Mouse (Mus musculus) CD4-positive helper T cell, adult 2 months (primary cell): ENCODE measurements around the gene Cald1.
A peak's percentile ranks its signal among the peaks of the same experiment; 100 is the strongest.

Experiments used
- DNase-seq: peaks from one replicate; pipeline ENCODE4 v3.0.0-alpha.2; 2012; ENCODE audit warnings: low read depth, missing footprints, low spot score

Cald1 gene

GRCm38 (mm10) chr6:34664749-34665148 lies 66.4 kb downstream of the Cald1 start:
- no peak for DNase-seq

GRCm38 (mm10) chr6:34668739-34669254 lies 70.5 kb downstream of the Cald1 start:
- no peak for DNase-seq

GRCm38 (mm10) chr6:34671355-34671754 lies 73.1 kb downstream of the Cald1 start:
- no peak for DNase-seq

GRCm38 (mm10) chr6:34674416-34674815 lies 76.1 kb downstream of the Cald1 start:
- DNase-seq = no peak

- peak; percentile 2 for DNase-seq
Measured at GRCm38 (mm10) chr6:34674897-34675296, 76.6 kb downstream of the Cald1 start.

GRCm38 (mm10) chr6:34682126-34682525 lies 83.8 kb downstream of the Cald1 start:
- DNase-seq = no peak

GRCm38 (mm10) chr6:34684886-34685285 lies 86.6 kb downstream of the Cald1 start:
- DNase-seq = no peak

- DNase-seq = no peak
Measured at GRCm38 (mm10) chr6:34688971-34689370, 90.7 kb downstream of the Cald1 start.

- no peak for DNase-seq
Measured at GRCm38 (mm10) chr6:34691416-34691815, 93.1 kb downstream of the Cald1 start.

- DNase-seq = no peak
Measured at GRCm38 (mm10) chr6:34694096-34694495, 95.8 kb downstream of the Cald1 start.

- no peak for DNase-seq
Measured at GRCm38 (mm10) chr6:34703421-34704120, 105.3 kb downstream of the Cald1 start.

GRCm38 (mm10) chr6:34707521-34707920 lies 109.2 kb downstream of the Cald1 start:
- no peak for DNase-seq

GRCm38 (mm10) chr6:34708650-34709265 lies 110.5 kb downstream of the Cald1 start:
- DNase-seq = no peak

- no peak for DNase-seq
Measured at GRCm38 (mm10) chr6:34709289-34709688, 111.0 kb downstream of the Cald1 start.

GRCm38 (mm10) chr6:34709946-34710682 lies 111.8 kb downstream of the Cald1 start:
- DNase-seq = no peak

- no peak for DNase-seq
Measured at GRCm38 (mm10) chr6:34710848-34711247, 112.5 kb downstream of the Cald1 start.

- DNase-seq = no peak
Measured at GRCm38 (mm10) chr6:34711620-34712019, 113.3 kb downstream of the Cald1 start.

GRCm38 (mm10) chr6:34713169-34713568 lies 114.9 kb downstream of the Cald1 start:
- DNase-seq = no peak

- DNase-seq = no peak
Measured at GRCm38 (mm10) chr6:34713777-34714176, 115.5 kb downstream of the Cald1 start.

- DNase-seq = no peak
Measured at GRCm38 (mm10) chr6:34714612-34715011, 116.3 kb downstream of the Cald1 start.

- DNase-seq = no peak
Measured at GRCm38 (mm10) chr6:34716206-34716887, 118.0 kb downstream of the Cald1 start.
